Mouse (Mus musculus) heart, embryonic 11.5 days (tissue): ENCODE results near the gene Slit3. TPM values are rescaled to one million over a fixed set of nuclear protein-coding genes. Genes with fewer than 3 reads are reported as not detected.

Experiments
- ATAC-seq: fragments of 200-750 bp; cut with Nextera tagmentation; replicated peaks from 2 replicates; pipeline ENCODE4 v1.8.0; 2017; ENCODE audit warnings: moderate library complexity; ENCODE audit not compliant: insufficient number of reproducible peaks, low FRiP score, low TSS enrichment
- H3K27ac ChIP-seq: fragments of 300-500 bp; sonication (generic); 2 replicates; pipeline ENCODE4 v1.5.1; 2014; ENCODE audit warnings: mild to moderate bottlenecking, low read depth, low read length
- H3K27me3 ChIP-seq: fragments of 300-500 bp; sonication (generic); 2 replicates; pipeline ENCODE4 v1.6.1; 2014; ENCODE audit warnings: mild to moderate bottlenecking, low read length, mixed read lengths; ENCODE audit not compliant: control insufficient read depth, insufficient read depth
- H3K36me3 ChIP-seq: fragments of 300-500 bp; sonication (generic); 2 replicates; pipeline ENCODE4 v1.6.1; 2014; ENCODE audit warnings: mild to moderate bottlenecking, low read length, moderate library complexity, mixed read lengths; ENCODE audit not compliant: control insufficient read depth, insufficient read depth
- H3K4me1 ChIP-seq: fragments of 300-500 bp; sonication (generic); 2 replicates; pipeline ENCODE4 v1.6.1; 2014; ENCODE audit warnings: low read length; ENCODE audit not compliant: control insufficient read depth, insufficient read depth
- H3K4me2 ChIP-seq: fragments of 300-500 bp; sonication (generic); 2 replicates; pipeline ENCODE4 v1.6.1; 2014; ENCODE audit warnings: mild to moderate bottlenecking, moderate library complexity
- H3K4me3 ChIP-seq: fragments of 300-500 bp; sonication (generic); 2 replicates; pipeline ENCODE4 v1.5.1; 2014; ENCODE audit warnings: low read depth, low read length
- H3K9ac ChIP-seq: fragments of 300-500 bp; sonication (generic); 2 replicates; pipeline ENCODE4 v1.6.1; 2014; ENCODE audit warnings: mild to moderate bottlenecking, low read depth, low read length, moderate library complexity
- H3K9me3 ChIP-seq: fragments of 300-500 bp; sonication (generic); replicated peaks from 2 replicates; pipeline ENCODE4 v1.6.1; 2016; ENCODE audit warnings: low read length; ENCODE audit not compliant: control insufficient read depth
- WGBS: fragments of 180-500 bp; shearing (Covaris S2); extraction: QIAGEN DNeasy Blood & Tissue Kit; methylation state at CpG from one replicate; pipeline ENCODE4 v1.1.7; 2014; ENCODE audit not compliant: insufficient replicate concordance; 5-methylcytosine and 5-hydroxymethylcytosine counted together
- polyA plus RNA-seq: library from polyadenylated mRNA; unstranded; fragments of >200 nt; fragmentation: Nextera tagmentation; extraction: Ambion mirVana; gene quantifications from 2 replicates; pipeline ENCODE4 v1.2.1, GENCODE M21; 2014

Slit3 gene
- polyA plus RNA-seq, 1 experiment from 2014 or later = 26.1 TPM

DNA sequence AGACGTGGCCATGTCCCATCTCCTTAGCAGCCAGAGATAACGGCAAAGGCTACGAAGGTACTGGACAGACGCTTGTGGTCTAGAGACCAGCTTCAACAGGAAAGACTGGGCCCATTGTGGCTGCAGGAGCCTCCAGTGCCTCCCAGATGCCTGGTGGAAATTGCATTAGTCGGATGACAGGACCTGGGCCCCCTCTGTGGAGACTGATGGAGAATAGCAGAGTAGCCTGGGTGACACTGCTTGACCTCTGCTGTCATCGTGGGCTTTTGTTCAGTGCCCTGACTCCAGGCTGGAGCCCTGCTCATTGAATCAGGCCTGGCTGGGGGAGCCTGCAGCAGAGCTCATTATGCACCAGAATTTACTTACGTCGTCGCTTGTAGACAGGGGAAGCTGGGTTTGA is 384.8 kb downstream of the Slit3 start:
- 18% methylated on average over 9 of the region's 9 CpGs for WGBS
- Histone ChIP-seq H3K4me1 (peaks cover 29% of the 10 kb centered on the region), H3K27ac (no peak overlapping the region)

DNA sequence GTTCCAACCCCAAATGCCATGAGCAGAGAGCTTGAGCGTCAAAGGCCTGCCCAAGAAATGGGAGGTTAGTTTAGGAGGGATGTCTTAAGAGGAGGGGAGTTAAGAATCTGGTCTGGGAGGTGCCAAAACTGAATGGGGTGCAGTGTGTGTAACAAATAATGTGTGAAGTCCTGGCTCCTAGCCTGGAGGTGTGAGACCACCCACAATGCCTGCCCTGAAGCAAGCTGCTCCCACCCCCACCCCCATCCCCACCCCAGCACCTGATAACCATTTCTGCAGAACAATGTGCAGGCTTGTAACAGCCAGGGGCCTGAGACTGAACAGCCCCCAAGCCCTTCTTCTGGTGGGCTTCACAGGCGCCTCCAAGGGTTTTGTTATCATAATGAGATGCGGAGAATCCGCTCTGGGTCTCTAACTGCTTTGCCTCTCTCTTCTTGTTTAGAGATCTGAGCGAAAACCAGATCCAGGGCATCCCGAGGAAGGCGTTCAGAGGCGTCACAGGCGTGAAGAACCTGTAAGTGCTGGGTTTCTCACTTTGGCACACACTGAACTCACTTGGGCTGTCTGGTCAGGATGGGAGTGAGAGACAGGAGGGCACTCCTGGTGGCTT is 386.9 kb downstream of the Slit3 start:
- WGBS = 15% methylated on average over 9 of the region's 9 CpGs
- Histone ChIP-seq H3K4me1 (peaks cover 22% of the 10 kb centered on the region), H3K9ac (no peak overlapping the region), H3K9me3 (no peaks in the 10 kb centered on the region), H3K4me2 (no peak overlapping the region), H3K27ac (no peak overlapping the region), H3K27me3 (no peaks in the 10 kb centered on the region), H3K36me3 (no peaks in the 10 kb centered on the region), H3K4me3 (no peak overlapping the region)
- no peak for ATAC-seq

More for the DNA sequence above, 384.8 kb downstream of the Slit3 start:
- Histone ChIP-seq H3K27me3 (no peaks in the 10 kb centered on the region), H3K4me2 (no peak overlapping the region), H3K9ac (no peak overlapping the region), H3K4me3 (no peak overlapping the region), H3K9me3 (no peaks in the 10 kb centered on the region), H3K36me3 (no peaks in the 10 kb centered on the region)
- no peak for ATAC-seq

DNA sequence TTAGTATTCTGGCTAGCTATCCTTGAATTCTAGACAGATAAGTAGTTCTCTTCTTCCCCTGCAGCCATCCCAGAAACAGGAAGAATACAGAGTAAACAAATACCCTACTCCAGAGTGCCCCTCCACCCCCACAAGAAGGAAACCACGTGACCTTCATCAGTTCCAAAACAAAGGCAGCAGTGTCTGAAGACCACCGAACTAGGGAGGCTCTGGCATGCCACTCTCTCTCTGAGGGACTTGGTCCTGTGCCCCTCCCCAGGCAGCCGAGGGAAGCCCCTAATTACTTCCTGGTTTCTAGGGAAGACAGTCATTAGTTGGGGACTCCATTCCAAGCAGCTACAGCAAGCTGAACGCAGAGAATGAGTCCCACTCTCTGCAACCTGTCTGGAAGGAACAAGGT is 391.7 kb downstream of the Slit3 start:
- Histone ChIP-seq H3K4me3 (no peak overlapping the region), H3K9ac (no peak overlapping the region), H3K36me3 (no peaks in the 10 kb centered on the region), H3K27me3 (no peaks in the 10 kb centered on the region), H3K9me3 (no peaks in the 10 kb centered on the region), H3K4me1 (peaks cover 7% of the 10 kb centered on the region), H3K27ac (no peak overlapping the region), H3K4me2 (no peak overlapping the region)
- no peak for ATAC-seq
- WGBS = 25% methylated on average over 4 of the region's 4 CpGs

DNA sequence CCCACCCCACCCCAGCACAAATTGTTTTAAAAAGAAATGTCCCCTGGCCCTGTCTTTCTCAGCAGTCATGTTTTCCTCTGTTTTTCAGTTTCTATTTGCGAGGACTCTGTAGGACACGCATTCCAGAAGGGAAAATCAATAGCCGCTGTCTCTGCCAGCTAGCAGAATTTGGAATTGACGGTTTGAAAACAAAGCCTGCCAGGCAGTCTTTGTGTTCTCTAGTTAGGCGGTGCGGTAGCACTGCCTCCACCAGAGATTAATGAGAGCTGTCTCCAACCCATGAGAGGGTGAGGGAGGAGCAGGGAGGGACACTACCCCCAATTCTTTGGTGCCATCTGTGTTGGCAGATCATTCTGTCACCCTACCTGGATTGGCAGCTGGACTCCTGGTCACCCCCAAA is 392.3 kb downstream of the Slit3 start:
- 54% methylated on average over 6 of the region's 6 CpGs for WGBS
- Histone ChIP-seq H3K36me3 (no peaks in the 10 kb centered on the region), H3K4me1 (peaks cover under 1% of the 10 kb centered on the region; the same call in 1 of the 2 replicates)

DNA sequence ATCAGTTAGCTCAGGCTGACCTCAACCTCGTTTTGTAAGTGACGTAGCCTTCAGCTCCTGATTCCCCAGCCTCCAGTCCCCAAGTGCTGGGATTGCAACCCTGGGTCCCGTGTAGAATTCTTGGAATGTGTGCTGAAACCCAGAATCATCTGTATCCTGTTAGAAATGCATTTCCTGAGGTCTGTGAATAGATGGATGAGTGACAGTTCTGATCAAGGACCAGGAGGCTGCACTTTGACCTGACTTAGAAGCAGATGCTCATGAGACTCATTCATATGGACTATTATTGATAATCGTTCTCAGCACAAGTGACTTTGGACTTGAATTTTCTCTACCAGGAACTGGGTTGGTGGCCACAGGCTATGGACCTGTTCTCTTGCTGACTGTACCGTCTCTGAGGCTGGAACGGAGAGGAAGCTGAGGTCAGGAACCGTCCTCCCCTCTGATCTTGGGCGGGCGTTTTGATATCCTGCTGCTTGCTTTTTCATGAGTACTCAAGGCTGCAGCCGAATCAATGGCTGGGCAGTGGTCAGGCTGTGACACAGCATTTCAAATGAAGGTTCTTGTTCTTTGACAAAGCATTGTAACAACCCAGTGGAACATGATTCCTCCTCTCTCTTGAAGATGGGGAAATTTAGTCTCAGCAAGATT is 401.9 kb downstream of the Slit3 start:
- H3K9me3 ChIP-seq = no peaks in the 10 kb centered on the region
- H3K4me1 ChIP-seq = no peaks in the 10 kb centered on the region; the same call in 1 of the 2 replicates
- H3K36me3 ChIP-seq = no peaks in the 10 kb centered on the region
- WGBS = 48% methylated on average over 10 of the region's 10 CpGs
- H3K4me3 ChIP-seq = no peak overlapping the region
- no peak overlapping the region for H3K9ac ChIP-seq
- no peak overlapping the region for H3K4me2 ChIP-seq
- no peak overlapping the region for H3K27ac ChIP-seq
- no peaks in the 10 kb centered on the region for H3K27me3 ChIP-seq
- ATAC-seq = no peak

More for the DNA sequence above, 392.3 kb downstream of the Slit3 start:
- Histone ChIP-seq H3K27ac (no peak overlapping the region), H3K9me3 (no peaks in the 10 kb centered on the region), H3K9ac (no peak overlapping the region), H3K27me3 (no peaks in the 10 kb centered on the region), H3K4me2 (no peak overlapping the region), H3K4me3 (no peak overlapping the region)
- ATAC-seq = no peak

DNA sequence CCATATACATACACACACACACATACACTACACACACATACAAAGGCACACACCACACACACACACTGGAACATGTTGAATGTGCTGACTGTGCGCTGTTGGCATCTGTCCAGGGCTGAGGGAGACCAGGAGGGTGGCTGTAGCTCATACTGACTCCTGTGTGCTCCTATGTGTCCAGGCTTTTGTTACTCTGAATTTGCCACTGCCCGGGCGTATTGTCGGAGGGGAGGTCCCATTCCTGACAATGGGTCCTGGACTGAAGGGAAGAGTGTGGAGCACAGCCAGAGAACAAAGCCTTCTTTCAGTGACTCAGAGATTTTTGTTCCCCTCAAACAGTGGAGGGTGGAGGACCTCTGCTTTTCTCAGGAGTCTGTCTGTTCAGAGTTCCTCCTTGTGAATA is 402.7 kb downstream of the Slit3 start:
- ATAC-seq = no peak
- Histone ChIP-seq H3K4me1 (no peaks in the 10 kb centered on the region; the same call in 1 of the 2 replicates), H3K9ac (no peak overlapping the region), H3K9me3 (no peaks in the 10 kb centered on the region), H3K27me3 (no peaks in the 10 kb centered on the region), H3K36me3 (no peaks in the 10 kb centered on the region), H3K4me2 (no peak overlapping the region), H3K4me3 (no peak overlapping the region), H3K27ac (no peak overlapping the region)
- WGBS = 78% methylated on average over 4 of the region's 4 CpGs

DNA sequence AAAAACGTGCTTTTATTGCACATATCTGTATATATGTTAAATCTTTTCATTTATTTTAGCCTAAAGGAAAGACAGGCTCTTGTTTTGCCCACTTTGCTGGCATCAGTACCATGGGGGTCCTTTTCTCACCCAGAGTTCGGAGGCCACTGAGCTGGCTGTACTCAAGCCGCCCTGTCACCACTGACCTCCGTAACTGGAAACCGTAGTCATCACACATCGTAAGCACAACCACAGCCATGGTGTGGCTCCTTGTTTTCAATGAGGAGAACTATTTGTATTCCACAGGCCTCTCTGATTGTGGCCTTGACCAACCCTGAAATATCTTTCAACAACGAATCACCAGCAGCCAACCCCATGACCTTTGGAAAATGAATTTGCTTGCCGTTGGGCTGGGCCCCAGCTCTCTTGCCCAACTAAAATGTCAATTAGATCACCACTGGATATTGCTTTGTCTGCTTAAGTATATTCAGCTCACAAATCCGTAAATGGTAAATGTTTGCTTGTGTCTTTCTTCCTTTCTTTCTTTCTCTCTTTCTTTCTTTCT is 405.3 kb downstream of the Slit3 start:
- H3K4me3 ChIP-seq = no peak overlapping the region
- H3K36me3 ChIP-seq = no peaks in the 10 kb centered on the region
- no peaks in the 10 kb centered on the region for H3K27me3 ChIP-seq
- no peak overlapping the region for H3K27ac ChIP-seq
- H3K9me3 ChIP-seq = no peaks in the 10 kb centered on the region
- H3K9ac ChIP-seq = no peak overlapping the region
- no peak for ATAC-seq
- 62% methylated on average over 9 of the region's 9 CpGs for WGBS
- no peak overlapping the region for H3K4me2 ChIP-seq
- H3K4me1 ChIP-seq = no peaks in the 10 kb centered on the region; the same call in 1 of the 2 replicates

DNA sequence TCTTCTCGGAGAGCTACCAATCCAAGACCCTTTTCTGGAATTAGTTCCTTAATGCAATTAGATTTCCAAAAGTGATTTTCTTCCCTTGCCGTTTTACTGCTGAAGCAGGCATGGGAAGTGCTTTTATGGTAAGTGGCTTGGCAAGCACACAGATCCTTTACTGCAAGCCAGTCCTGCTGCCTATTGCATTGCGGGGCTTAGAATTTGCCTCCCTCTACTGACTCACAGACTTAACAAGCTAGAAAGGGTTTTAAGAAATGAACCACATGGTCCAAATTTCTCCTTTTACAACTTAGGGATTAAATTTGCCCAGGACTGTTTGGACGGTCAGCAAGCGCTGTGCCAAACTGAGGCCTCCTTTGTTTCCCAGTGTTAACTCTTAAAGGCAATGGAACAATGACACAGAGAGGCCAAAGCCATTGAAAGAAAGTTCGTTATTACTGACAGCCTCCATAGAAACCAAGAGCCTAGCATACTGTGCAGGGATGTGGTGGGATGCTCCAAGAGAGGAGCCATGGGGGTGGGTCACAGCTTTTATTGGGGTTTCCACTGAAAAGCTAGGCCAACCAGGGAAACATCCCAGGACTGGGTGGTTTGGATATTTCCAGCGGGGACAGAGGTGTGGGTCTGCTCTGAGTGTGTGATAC is 406.9 kb downstream of the Slit3 start:
- no peaks in the 10 kb centered on the region for H3K9me3 ChIP-seq
- no peaks in the 10 kb centered on the region for H3K27me3 ChIP-seq
- no peak overlapping the region for H3K4me2 ChIP-seq
- 81% methylated on average over 7 of the region's 7 CpGs for WGBS
- H3K27ac ChIP-seq = no peak overlapping the region
- no peak for ATAC-seq
- no peaks in the 10 kb centered on the region; the same call in 1 of the 2 replicates for H3K4me1 ChIP-seq
- no peak overlapping the region for H3K4me3 ChIP-seq
- no peak overlapping the region for H3K9ac ChIP-seq
- no peaks in the 10 kb centered on the region for H3K36me3 ChIP-seq
